Mouse (Mus musculus): Measurements from ENCODE around the gene Nolc1.

Gene Nolc1

GRCm38 (mm10) chr19:46042476-46043011 is 33.1 kb upstream of the Nolc1 start:
- DNase-seq (ENCODE audit: low spot score in 2 of 2), result peak; percentile 62 to 63

- no peak for DNase-seq (ENCODE audit: low spot score in 2 of 2)
Measured at GRCm38 (mm10) chr19:46043380-46043779, 32.3 kb upstream of the Nolc1 start.

GRCm38 (mm10) chr19:46044271-46044992 is 31.2 kb upstream of the Nolc1 start, which contains the start of gene Pprc1:
Pprc1 (plus strand) TSS chr19:46044886.
- no peak for DNase-seq (ENCODE audit: low spot score in 2 of 2)

GRCm38 (mm10) chr19:46044993-46045695 is 30.5 kb upstream of the Nolc1 start, which contains the start of gene Ldb1:
Ldb1 (minus strand) TSS chr19:46045214.
- DNase-seq (ENCODE audit: low spot score in 2 of 2), result peak; percentile 80 to 81

DNA sequence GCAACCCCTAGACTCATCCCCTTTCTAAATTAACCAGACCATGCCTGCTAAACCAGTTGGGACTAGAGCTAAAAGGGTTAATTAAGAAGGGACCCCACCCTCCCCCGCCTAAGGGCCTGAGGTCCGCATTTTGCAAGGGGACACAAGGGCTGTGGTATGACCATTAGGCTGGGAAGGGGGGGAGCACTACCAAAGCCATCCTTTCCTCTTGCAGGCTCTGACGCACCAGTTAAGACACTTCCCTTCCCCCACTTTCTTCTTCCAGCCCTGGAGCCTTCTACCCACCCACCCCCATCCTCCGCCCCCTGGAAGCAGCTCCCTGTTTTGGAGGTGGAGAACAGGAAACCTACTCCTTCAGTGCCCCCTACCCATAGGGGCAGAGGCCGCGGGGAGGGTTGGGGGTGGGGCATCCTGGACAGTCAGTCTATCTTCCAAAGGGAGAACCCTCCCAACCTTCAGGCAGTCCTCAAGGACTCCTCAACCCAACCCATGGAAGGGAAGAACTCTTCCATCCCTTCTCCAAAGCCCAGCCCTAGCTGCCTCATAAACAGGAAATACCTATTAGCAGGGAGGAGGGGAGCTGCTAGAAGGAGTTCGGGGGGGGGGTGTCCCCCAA is 29.9 kb upstream of the Nolc1 start:
- peak in 1 of 2 experiments; percentile 54 for DNase-seq (ENCODE audit: low spot score in 2 of 2)

GRCm38 (mm10) chr19:46046621-46047025 is 29.0 kb upstream of the Nolc1 start:
- no peak for DNase-seq (ENCODE audit: low spot score in 2 of 2)

- DNase-seq (ENCODE audit: low spot score in 2 of 2), result no peak
Measured at GRCm38 (mm10) chr19:46047426-46047825, 28.2 kb upstream of the Nolc1 start.

DNA sequence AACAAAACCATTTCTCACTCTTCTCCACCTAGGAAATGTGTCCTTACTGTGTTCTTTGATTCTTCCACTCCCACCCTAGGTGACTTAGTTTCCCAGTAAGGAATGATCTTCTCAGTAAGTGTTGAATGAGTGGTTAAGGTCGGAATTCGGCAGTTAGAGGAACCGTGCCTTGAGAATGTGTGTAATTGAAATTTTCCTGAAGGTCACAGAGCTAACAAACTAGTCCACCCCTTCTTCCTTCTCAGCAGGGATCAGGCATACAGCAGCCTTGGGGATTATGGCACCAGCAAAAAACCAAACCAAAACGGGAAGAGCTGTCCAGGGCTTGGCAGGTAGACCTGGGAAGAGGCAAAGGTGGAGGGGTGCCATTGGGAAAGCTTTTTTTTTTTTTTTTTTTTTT is 26.5 kb upstream of the Nolc1 start:
- no peak for DNase-seq (ENCODE audit: low spot score in 2 of 2)

GRCm38 (mm10) chr19:46050462-46050861 is 25.2 kb upstream of the Nolc1 start:
- DNase-seq (ENCODE audit: low spot score in 2 of 2), result no peak

DNA sequence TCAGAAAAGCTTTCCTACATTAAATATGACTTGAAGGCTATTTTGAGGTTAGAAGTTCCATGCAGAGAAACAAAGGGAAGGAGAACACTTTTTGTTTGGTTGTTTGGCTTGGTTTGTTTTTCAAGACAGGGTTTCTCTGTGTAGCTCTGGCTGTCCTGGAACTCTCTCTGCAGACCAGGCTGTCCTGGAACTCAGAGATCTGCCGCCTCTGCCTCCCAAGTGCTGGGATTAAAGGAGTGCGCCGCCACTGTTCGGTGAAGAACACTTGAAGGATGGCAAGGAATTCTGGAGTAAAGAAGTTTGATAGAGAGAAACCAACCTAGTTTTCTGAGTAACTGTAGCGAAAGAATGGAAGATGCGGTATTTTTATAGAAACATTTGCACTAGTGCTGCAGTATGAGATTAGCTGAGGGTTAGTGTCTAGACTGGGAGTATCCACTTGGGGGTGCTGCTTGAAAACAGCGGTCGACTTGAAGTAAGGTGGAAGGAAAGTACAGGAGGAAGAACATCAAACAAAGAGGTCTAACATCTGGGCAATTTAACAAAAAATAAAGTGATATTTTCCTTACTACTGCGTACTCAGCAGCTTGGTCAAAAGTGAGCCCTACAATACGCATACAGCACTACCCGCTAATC is 19.8 kb upstream of the Nolc1 start:
- DNase-seq (ENCODE audit: low spot score in 2 of 2), result no peak

- DNase-seq (ENCODE audit: low spot score in 2 of 2), result peak; percentile 90 to 95
Measured at GRCm38 (mm10) chr19:46056388-46056946, 19.2 kb upstream of the Nolc1 start.

- peak; percentile 65 for DNase-seq (ENCODE audit: low spot score in 2 of 2)
Measured at GRCm38 (mm10) chr19:46056947-46057607, 18.6 kb upstream of the Nolc1 start.

- no peak for DNase-seq (ENCODE audit: low spot score in 2 of 2)
Measured at GRCm38 (mm10) chr19:46058466-46058865, 17.2 kb upstream of the Nolc1 start.

GRCm38 (mm10) chr19:46060845-46061244 is 14.8 kb upstream of the Nolc1 start:
- no peak for DNase-seq (ENCODE audit: low spot score in 2 of 2)

DNA sequence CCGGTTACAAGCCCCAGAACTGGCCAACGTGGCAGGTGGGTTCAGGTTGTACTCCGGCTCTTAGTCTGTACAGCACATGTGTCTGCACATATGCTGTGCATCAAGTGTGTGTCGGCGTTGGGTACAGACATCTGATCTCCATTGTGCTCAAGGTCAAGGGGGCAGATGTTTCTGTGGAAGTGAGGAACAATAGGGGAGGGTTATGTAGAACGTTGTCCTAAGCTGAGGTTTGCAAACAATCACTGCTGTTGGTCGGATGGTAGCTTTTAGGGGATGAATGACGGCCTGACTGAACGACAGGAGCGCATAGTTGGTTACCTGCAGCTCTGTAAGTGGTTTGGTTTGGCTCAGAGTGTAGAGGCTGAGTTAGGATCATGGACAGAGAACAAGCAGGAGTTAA is 7.6 kb upstream of the Nolc1 start:
- no peak for DNase-seq (ENCODE audit: low spot score in 2 of 2)

- no peak for DNase-seq (ENCODE audit: low spot score in 2 of 2)
Measured at GRCm38 (mm10) chr19:46073285-46073684, 2.4 kb upstream of the Nolc1 start.

GRCm38 (mm10) chr19:46074266-46074665 is 1.4 kb upstream of the Nolc1 start:
- DNase-seq (ENCODE audit: low spot score in 2 of 2), result no peak

DNA sequence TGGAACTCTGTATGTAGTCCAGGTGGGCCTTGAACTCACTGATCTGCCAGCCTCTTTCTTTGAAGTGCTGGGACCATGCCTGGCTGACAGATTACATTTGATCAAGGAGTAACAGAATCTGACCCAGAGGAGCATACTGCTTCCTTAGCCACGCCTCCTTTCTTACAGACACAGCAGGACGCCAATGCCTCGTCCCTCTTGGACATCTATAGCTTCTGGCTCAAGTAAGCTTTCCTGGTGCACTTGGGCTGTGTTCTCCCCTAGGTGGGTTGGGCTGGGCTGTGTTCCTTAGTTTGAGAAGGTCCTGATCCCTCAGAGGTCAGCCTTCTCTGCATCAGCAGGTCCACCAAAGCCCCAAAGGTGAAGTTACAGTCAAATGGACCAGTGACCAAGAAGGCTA is 2.9 kb downstream of the Nolc1 start:
- no peak for DNase-seq (ENCODE audit: low spot score in 2 of 2)

DNA sequence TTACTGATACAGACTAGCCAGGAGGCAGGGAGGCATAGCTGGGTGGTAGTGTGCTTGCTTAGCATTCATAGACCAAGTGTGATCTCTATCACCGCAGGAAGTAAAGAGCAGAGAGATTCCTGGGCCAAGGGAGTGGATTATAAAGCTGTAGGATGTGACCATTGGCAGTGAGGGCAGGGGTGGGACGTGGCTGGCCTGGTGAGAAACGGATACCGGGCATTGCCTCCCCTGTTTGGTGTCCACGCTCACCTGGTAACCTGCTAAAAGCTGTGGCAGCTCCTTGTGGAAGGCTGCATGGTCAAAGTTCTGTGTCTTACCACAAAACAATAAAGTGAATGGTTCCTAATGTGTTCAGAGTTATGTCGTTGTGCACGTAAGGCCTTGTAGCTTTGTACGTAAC is 9.5 kb downstream of the Nolc1 start:
- no peak for DNase-seq (ENCODE audit: low spot score in 2 of 2)

GRCm38 (mm10) chr19:46086337-46086736 is 10.7 kb downstream of the Nolc1 start:
- DNase-seq (ENCODE audit: low spot score in 2 of 2), result peak in 1 of 2 experiments; percentile 24

GRCm38 (mm10) chr19:46087871-46088270 is 12.2 kb downstream of the Nolc1 start:
- no peak for DNase-seq (ENCODE audit: low spot score in 2 of 2)
